Mouse (Mus musculus) R1 (cell line): ENCODE results near the gene Ankrd17.
A peak's percentile ranks its signal among the peaks of the same experiment; 100 is the strongest.

Experiments used
- DNase-seq: peaks from one replicate; pipeline ENCODE4 v3.0.0-alpha.2; 2018; ENCODE audit warnings: low read depth, low spot score

Ankrd17 gene

DNA sequence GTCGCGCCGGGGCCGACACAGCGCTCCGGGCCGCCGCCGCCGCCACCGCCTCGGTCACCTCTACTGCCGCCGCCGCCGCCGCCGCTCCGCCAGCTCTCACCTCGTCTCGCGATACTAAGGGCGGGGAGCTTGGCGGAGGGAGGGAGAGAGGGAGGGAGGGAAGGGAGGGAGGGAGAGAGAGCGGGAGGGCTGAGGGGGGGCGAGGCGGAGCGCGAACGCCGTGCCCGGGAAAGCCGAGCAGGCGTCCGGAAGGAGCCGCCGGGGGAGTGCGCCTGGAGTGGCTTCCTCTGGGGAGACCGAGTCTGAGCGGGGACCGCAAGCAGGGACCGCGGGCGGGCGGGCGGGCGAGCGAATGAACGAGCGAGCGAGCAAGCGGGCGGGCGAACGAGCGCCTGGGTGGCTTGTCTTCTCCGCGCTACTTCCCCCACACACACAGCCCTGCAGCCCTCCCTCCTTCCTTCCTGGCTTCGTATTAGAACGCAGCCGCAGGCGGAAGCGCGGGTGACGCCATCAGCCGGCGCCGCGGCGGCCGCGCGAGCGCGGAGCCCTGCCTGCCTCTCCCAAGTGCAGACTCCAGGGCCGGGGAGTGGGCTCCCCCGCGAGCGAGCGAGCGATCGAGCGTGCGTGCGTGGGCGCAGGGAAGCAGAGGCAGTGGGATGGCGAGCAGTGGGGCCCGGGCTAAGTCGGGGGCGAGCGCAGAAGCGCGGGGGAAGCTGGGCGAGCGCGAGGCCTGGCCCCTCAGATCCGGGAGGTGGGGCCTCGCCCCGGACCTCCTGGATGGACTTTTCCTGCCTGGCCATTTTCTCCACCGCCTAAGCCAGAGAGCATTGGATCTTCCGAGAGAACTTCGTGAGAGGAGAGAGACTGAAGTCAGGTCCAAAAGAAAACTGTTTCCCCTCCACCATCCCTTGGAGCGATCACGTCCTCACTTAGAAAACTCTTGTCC, at the start of gene Ankrd17:
Gene Ankrd17 (minus strand): TSS at position 457 of the 946 bp plus-strand sequence.
- peak; percentile 94 for DNase-seq

DNA sequence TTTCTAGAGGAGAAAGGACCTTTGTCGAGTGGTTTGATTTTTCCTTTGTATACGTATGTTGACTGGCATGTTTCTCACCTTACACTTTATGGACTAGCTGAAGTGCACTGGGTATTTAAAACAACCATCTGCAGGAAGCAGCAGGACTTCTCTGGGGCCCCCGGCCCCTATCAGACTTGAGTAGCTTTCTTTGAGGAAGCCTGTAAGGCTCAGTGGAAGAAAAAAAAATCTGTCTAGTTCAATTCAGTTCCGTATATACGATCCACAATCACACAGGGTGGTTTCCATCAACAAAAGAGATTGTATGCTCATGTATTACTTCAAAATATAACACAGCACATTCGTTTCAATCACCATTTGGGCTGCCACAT, 48.5 kb upstream of the Ankrd17 start:
- DNase-seq, result no peak

DNA sequence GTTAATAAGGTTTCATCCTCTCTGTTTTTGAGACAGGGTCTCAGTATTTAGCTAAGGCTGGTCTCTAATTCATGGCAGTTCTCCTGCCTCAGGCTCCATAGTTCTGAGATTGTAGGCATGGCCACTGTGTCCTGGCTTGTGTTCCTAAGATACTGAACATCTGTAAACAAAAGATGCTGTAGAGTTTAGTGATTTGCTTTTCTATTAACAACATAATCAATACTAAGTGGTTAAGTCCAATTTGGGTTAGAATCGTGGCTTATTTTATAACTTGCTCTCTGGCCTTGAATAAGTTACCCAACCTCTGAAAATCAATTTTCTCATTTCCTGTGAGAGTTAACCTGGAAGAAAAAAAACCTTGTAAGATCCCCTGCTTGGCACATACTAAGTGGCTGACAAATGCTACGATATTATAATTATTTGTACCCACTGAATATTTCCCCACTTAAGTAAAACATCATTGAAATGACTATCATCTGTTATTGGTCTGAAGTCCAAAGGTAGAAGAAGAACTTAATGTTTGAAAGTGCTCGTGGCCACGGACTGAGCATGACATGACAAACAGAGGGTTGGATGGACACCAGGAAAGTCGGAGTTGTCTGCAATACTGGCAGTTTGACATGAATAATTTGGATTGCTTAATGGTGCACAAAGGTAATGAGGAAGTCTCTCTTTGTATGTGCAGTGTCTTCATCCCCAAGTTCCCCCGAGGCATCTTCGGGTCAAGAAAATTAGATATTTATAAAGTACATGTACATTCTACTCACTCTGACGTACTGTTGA, 48.0 kb upstream of the Ankrd17 start:
- DNase-seq, result no peak

DNA sequence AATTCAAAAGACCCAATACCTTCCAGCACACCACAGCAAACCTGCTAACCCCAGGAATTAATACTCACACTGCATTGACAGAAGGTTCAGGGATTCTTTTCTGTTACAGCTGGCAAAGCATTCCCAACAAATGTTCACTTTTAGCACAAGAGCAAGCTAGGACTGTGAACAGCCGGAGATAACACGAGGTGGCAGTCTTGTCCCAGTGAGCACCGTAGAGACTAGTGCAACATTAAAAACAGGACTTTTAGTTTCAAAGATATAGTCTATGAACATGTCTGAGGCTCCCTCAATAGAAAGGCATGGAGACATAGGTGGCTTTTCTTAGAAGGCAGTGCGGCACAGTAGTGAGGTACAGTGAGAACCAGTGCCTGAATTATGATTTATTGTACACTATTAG, 38.8 kb upstream of the Ankrd17 start:
- DNase-seq, result no peak

DNA sequence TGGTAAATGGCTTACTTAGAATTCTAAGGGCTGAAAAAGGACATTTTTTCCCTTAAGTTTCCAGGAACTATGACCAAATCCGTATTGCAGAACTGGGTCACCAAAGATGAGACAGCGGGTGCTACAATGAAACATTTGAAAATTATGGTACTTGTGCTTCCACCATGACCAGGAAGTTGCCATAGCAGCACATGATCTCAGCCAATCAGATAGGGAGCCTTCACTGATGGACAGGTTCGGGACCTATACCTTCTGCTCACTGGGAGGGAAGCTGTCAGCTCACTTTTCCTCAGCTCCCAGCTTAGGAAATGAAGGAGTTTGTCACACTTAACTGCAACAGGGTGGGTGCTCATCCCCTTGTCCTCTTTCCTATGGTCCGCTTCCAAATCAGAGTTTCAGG, 30.4 kb upstream of the Ankrd17 start:
- peak; percentile 43 for DNase-seq

DNA sequence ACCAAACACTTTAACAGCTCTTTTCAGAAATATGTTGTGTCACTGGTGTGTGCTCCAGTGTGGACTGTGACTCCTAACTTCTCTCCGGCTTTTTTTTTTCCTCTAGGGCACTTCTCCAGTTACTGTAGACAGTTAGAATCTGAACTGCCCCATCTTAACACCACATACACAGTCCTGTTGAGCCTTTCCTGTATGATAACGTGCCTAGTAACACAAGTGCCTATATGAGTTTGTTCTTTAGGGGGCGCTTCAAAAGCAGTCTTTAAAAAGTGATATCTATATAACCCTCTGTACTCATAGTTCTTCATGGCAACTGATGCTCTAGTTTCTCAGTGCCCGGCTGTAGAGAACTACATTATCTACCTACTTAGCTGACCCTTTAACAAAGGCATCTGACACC, 27.9 kb upstream of the Ankrd17 start:
- no peak for DNase-seq

- DNase-seq, result no peak
Measured at GRCm38 (mm10) chr5:90393764-90394163, 27.4 kb upstream of the Ankrd17 start.

GRCm38 (mm10) chr5:90383080-90383479, 16.7 kb upstream of the Ankrd17 start:
- peak; percentile 85 for DNase-seq

GRCm38 (mm10) chr5:90381458-90381857, 15.1 kb upstream of the Ankrd17 start:
- DNase-seq, result no peak

DNA sequence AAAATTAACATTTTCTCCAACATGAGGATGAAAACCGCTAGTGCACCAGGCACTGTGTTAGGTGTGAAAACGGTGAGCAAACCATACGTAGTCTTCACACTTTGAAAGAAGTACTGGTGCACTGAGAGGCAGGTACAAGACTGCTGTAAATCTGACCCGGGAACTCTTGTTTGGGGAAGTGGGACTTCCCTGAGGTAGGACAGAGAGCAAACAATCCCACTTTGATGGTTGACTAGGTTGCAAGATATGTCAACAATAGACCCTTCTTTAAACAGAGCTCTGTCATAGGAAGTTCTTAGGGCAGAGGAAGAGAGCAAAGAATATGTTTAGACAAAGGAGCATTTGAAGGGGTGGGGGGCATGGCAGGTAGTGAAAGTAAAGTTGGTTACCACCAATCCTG, 7.3 kb upstream of the Ankrd17 start:
- DNase-seq, result no peak

DNA sequence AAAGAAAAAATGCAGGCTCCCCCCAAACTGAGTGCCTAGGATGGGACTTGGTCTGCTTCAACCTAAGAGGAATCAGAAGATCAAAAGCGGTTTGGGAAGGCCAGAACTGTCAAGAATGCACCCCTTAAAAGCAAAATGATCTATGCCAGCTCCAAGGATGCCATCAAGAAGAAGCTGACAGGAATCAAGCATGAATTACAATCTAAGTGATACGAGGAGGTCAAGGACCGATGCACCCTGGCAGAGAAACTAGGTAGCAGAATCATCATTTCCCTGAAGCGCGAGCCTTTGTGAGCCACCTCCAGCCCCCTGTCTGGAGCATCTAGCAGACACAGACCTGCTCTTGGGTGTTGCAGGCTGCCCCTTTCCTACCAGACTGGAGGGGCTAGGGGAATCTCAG, 4.0 kb upstream of the Ankrd17 start:
- no peak for DNase-seq

DNA sequence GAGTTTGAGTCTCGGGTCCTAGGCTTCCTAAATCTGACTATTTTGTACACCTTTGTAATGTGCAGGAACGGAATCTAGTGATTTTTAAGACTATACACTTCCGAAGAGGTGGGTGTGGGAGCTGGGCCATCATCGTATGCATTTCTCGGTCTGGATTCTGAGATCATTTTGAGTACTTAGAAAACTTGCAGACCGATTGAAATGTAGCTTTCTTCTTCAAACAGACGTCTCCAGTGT, 608 bp upstream of the Ankrd17 start, which contains the start of gene Gm9958:
Gene Gm9958 (plus strand): TSS at position 138 of the 237 bp plus-strand sequence.
- no peak for DNase-seq

DNA sequence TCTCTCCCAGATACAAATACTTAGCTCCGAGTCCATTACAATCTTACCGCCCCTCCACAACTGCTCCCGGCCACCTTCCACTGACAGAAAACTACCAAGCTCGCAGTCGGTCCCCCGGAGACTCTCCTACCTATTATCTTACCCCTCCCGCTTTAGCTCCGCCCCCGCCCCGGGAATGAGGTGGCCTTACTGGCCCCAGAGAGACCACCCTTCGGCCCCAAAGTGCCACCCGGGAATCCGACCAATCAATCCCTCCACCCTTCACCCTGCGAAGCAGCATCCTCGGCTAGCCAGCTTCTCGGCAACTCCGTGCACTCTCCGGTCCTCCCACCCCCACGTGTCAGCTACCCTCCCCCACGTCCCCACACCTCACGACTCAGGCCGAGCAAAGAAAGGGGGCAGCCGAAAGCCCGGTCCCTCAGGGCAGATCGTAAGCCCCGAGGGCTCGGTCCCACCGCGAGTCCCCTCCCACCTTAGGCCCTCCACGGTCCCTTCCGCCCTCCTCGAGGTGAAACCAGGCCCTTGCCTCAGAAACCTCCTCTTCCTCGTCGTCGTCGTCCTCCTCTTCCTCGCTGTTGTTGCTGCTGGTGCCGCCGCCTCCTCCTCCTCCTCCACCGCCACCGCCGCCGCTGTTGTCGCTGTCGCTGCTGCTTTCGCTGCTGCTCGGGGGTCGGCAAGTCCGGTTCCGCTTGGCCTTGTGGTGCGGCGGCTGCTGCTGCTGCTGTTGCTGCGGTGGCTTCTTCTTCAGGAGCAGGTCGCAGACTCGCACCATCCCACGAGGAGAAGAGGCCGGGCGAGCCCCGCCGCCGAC, 1.0 kb downstream of the Ankrd17 start:
- DNase-seq, result peak; percentile 73

DNA sequence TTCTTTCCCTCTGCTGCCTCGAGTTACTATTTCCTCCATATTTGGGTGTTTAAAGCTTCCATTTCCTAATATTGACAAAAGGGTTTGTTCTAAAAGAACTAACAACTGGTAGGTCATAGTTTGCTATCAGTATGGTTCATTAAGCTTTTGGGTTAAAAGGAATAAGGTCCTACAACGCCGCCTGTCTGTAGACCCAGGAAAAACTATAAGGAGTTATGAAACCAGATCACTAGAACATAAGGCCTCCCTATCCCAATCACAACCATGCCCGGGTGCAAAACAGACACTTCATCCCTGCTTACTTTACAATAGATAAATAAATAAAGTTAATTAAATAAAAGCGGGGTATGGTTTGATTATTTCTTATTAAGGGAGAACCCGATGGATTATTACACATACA, 1.9 kb downstream of the Ankrd17 start:
- DNase-seq, result peak; percentile 74

- no peak for DNase-seq
Measured at GRCm38 (mm10) chr5:90355824-90356223, 10.6 kb downstream of the Ankrd17 start.

DNA sequence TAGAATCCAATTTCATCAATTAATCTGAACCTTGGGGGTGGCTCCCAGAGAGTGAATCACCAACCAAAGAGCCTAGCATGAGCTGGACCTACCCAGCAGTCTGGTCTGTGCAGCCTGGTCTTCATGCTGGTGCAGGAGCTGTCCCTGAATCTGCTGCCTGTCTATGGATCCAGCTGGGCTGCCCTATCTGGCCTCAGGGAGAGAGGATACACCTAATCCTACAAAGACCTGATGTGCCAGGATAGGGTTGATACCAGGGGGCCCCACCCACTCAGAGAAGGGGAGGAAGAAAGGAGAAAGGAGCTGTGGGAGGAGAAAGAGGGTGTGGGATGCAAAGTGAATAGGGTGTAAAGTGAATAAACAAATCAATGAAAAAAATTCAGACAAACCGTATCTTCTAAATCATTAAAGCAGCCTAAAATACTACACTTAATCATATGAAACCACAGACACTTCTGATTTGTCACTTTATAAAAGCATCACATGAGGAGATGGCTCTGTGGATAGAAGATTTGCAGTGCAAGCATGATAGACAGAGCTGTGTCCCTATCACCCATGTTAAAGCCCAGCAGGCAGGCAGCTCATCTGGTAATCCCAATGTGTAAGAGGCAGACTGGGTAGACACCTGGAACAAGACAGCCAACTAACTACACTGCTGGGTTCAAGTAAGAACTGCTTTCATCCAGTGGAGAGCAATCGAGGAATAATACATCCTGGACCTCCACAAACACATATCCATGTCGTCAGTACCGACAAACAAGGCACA, 12.6 kb downstream of the Ankrd17 start:
- DNase-seq, result no peak

DNA sequence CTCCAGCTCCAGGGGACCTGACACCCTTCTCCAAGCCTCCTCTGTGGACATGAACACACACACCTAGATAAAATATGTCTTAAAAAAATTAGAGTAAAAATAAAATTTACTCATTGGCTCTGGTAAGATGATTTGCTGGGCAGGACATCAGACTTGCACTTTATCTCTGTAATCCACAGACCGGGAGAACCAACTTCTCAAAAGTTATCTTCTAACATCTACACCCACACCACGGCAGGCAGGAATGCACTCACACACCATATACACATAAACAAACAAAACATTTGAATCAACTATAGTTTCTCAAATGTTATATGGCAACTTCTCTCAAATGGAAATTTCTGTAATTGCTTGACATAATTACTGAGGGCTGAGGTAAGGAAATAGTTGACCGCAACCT, 19.5 kb downstream of the Ankrd17 start:
- DNase-seq, result no peak

- DNase-seq, result no peak
Measured at GRCm38 (mm10) chr5:90340847-90341246, 25.5 kb downstream of the Ankrd17 start.

GRCm38 (mm10) chr5:90339953-90340343, 26.4 kb downstream of the Ankrd17 start:
- no peak for DNase-seq

GRCm38 (mm10) chr5:90339129-90339952, 27.0 kb downstream of the Ankrd17 start:
- peak; percentile 52 for DNase-seq
